Mouse (Mus musculus): ENCODE data around the gene Pan3.

GRCm38 (mm10) chr5:147493205-147493604, 63.2 kb downstream of the Pan3 start:
- TF ChIP-seq POLR2A (IDR thresholded peaks at IDR 0.05; ENCODE audit: insufficient read depth, low read depth, low read length) = no peak
- TF ChIP-seq CTCF (IDR thresholded peaks at IDR 0.05) = no peak
- TF ChIP-seq EP300 (IDR thresholded peaks at IDR 0.05; ENCODE audit: insufficient read depth, low read depth, low read length) = no peak

Data from heart, adult 2 months (tissue).